Mouse (Mus musculus): ENCODE measurements around the gene Tmprss13. TPM values are rescaled to one million over a fixed set of nuclear protein-coding genes. Genes with fewer than 3 reads are reported as not detected.

Tmprss13 gene
- polyA plus RNA-seq, 1 experiment = 2.8 TPM

GRCm38 (mm10) chr9:45376883-45377282, 58.0 kb downstream of the Tmprss13 start:
- H3K4me1 ChIP-seq (ENCODE audit: control insufficient read depth, insufficient read depth, low read length) = no peaks in the 10 kb centered on the region
- no peak overlapping the region for H3K9ac ChIP-seq (ENCODE audit: low read depth, poor library complexity, severe bottlenecking)
- H3K36me3 ChIP-seq (ENCODE audit: control insufficient read depth, insufficient read depth, low read length, poor library complexity, severe bottlenecking) = no peaks in the 10 kb centered on the region
- H3K4me3 ChIP-seq (ENCODE audit: low read depth, low read length) = no peak overlapping the region
- H3K27ac ChIP-seq (ENCODE audit: insufficient read depth, low read length) = no peak overlapping the region
- TF ChIP-seq EP300 (IDR thresholded peaks at IDR 0.05; ENCODE audit: insufficient read depth, low read depth, low read length) (no peak), CTCF (IDR thresholded peaks at IDR 0.05; ENCODE audit: low read depth, low read length) (no peak), POLR2A (IDR thresholded peaks at IDR 0.05; ENCODE audit: insufficient read depth, low read length) (no peak)
- H3K27me3 ChIP-seq (ENCODE audit: control insufficient read depth, insufficient read depth, low read length, poor library complexity, severe bottlenecking) = no peaks in the 10 kb centered on the region
- no peaks in the 10 kb centered on the region for H3K9me3 ChIP-seq (replicated peaks; ENCODE audit: control insufficient read depth, insufficient read depth, low read length, poor library complexity, severe bottlenecking)

GRCm38 (mm10) chr9:45380411-45381251, 61.7 kb downstream of the Tmprss13 start:
- no peaks in the 10 kb centered on the region for H3K36me3 ChIP-seq (ENCODE audit: control insufficient read depth, insufficient read depth, low read length, poor library complexity, severe bottlenecking)
- no peak overlapping the region for H3K27ac ChIP-seq (ENCODE audit: insufficient read depth, low read length)
- H3K9ac ChIP-seq (ENCODE audit: low read depth, poor library complexity, severe bottlenecking) = no peak overlapping the region
- H3K4me1 ChIP-seq (ENCODE audit: control insufficient read depth, insufficient read depth, low read length) = no peaks in the 10 kb centered on the region
- H3K4me3 ChIP-seq (ENCODE audit: low read depth, low read length) = no peak overlapping the region
- no peaks in the 10 kb centered on the region for H3K27me3 ChIP-seq (ENCODE audit: control insufficient read depth, insufficient read depth, low read length, poor library complexity, severe bottlenecking)
- TF ChIP-seq CTCF (IDR thresholded peaks at IDR 0.05; ENCODE audit: low read depth, low read length) (no peak), EP300 (IDR thresholded peaks at IDR 0.05; ENCODE audit: insufficient read depth, low read depth, low read length) (no peak), POLR2A (IDR thresholded peaks at IDR 0.05; ENCODE audit: insufficient read depth, low read length) (no peak)
- H3K9me3 ChIP-seq (replicated peaks; ENCODE audit: control insufficient read depth, insufficient read depth, low read length, poor library complexity, severe bottlenecking) = no peaks in the 10 kb centered on the region

- Histone ChIP-seq H3K9ac (ENCODE audit: low read depth, poor library complexity, severe bottlenecking) (no peak overlapping the region), H3K36me3 (ENCODE audit: control insufficient read depth, insufficient read depth, low read length, poor library complexity, severe bottlenecking) (no peaks in the 10 kb centered on the region), H3K4me1 (ENCODE audit: control insufficient read depth, insufficient read depth, low read length) (no peaks in the 10 kb centered on the region), H3K27ac (ENCODE audit: insufficient read depth, low read length) (no peak overlapping the region), H3K27me3 (ENCODE audit: control insufficient read depth, insufficient read depth, low read length, poor library complexity, severe bottlenecking) (no peaks in the 10 kb centered on the region), H3K9me3 (replicated peaks; ENCODE audit: control insufficient read depth, insufficient read depth, low read length, poor library complexity, severe bottlenecking) (no peaks in the 10 kb centered on the region), H3K4me3 (ENCODE audit: low read depth, low read length) (no peak overlapping the region)
- TF ChIP-seq CTCF (IDR thresholded peaks at IDR 0.05; ENCODE audit: low read depth, low read length) (no peak), POLR2A (IDR thresholded peaks at IDR 0.05; ENCODE audit: insufficient read depth, low read length) (no peak), EP300 (IDR thresholded peaks at IDR 0.05; ENCODE audit: insufficient read depth, low read depth, low read length) (no peak)
Observed at GRCm38 (mm10) chr9:45382336-45382735, 63.4 kb downstream of the Tmprss13 start.

GRCm38 (mm10) chr9:45382834-45383233, 63.9 kb downstream of the Tmprss13 start:
- TF ChIP-seq POLR2A (IDR thresholded peaks at IDR 0.05; ENCODE audit: insufficient read depth, low read length) (no peak), EP300 (IDR thresholded peaks at IDR 0.05; ENCODE audit: insufficient read depth, low read depth, low read length) (no peak), CTCF (IDR thresholded peaks at IDR 0.05; ENCODE audit: low read depth, low read length) (no peak)
- Histone ChIP-seq H3K27me3 (ENCODE audit: control insufficient read depth, insufficient read depth, low read length, poor library complexity, severe bottlenecking) (no peaks in the 10 kb centered on the region), H3K9ac (ENCODE audit: low read depth, poor library complexity, severe bottlenecking) (no peak overlapping the region), H3K4me3 (ENCODE audit: low read depth, low read length) (no peak overlapping the region), H3K4me1 (ENCODE audit: control insufficient read depth, insufficient read depth, low read length) (no peaks in the 10 kb centered on the region), H3K27ac (ENCODE audit: insufficient read depth, low read length) (no peak overlapping the region), H3K36me3 (ENCODE audit: control insufficient read depth, insufficient read depth, low read length, poor library complexity, severe bottlenecking) (no peaks in the 10 kb centered on the region), H3K9me3 (replicated peaks; ENCODE audit: control insufficient read depth, insufficient read depth, low read length, poor library complexity, severe bottlenecking) (no peaks in the 10 kb centered on the region)

GRCm38 (mm10) chr9:45383883-45384282, 65.0 kb downstream of the Tmprss13 start:
- H3K4me3 ChIP-seq (ENCODE audit: low read depth, low read length) = no peak overlapping the region
- no peaks in the 10 kb centered on the region for H3K9me3 ChIP-seq (replicated peaks; ENCODE audit: control insufficient read depth, insufficient read depth, low read length, poor library complexity, severe bottlenecking)
- no peaks in the 10 kb centered on the region for H3K36me3 ChIP-seq (ENCODE audit: control insufficient read depth, insufficient read depth, low read length, poor library complexity, severe bottlenecking)

GRCm38 (mm10) chr9:45386698-45387097, 67.8 kb downstream of the Tmprss13 start:
- Histone ChIP-seq H3K9me3 (replicated peaks; ENCODE audit: control insufficient read depth, insufficient read depth, low read length, poor library complexity, severe bottlenecking) (no peaks in the 10 kb centered on the region), H3K27me3 (ENCODE audit: control insufficient read depth, insufficient read depth, low read length, poor library complexity, severe bottlenecking) (no peaks in the 10 kb centered on the region), H3K36me3 (ENCODE audit: control insufficient read depth, insufficient read depth, low read length, poor library complexity, severe bottlenecking) (no peaks in the 10 kb centered on the region), H3K4me3 (ENCODE audit: low read depth, low read length) (no peak overlapping the region), H3K4me1 (ENCODE audit: control insufficient read depth, insufficient read depth, low read length) (peaks cover 3% of the 10 kb centered on the region), H3K9ac (ENCODE audit: low read depth, poor library complexity, severe bottlenecking) (no peak overlapping the region), H3K27ac (ENCODE audit: insufficient read depth, low read length) (no peak overlapping the region)
- no peak for TF ChIP-seq CTCF (IDR thresholded peaks at IDR 0.05; ENCODE audit: low read depth, low read length)
- TF ChIP-seq EP300 (IDR thresholded peaks at IDR 0.05; ENCODE audit: insufficient read depth, low read depth, low read length) = no peak
- no peak for TF ChIP-seq POLR2A (IDR thresholded peaks at IDR 0.05; ENCODE audit: insufficient read depth, low read length)

More at GRCm38 (mm10) chr9:45383883-45384282, 65.0 kb downstream of the Tmprss13 start:
- Histone ChIP-seq H3K27me3 (ENCODE audit: control insufficient read depth, insufficient read depth, low read length, poor library complexity, severe bottlenecking) (no peaks in the 10 kb centered on the region), H3K9ac (ENCODE audit: low read depth, poor library complexity, severe bottlenecking) (no peak overlapping the region), H3K4me1 (ENCODE audit: control insufficient read depth, insufficient read depth, low read length) (no peaks in the 10 kb centered on the region), H3K27ac (ENCODE audit: insufficient read depth, low read length) (no peak overlapping the region)
- TF ChIP-seq EP300 (IDR thresholded peaks at IDR 0.05; ENCODE audit: insufficient read depth, low read depth, low read length) (no peak), POLR2A (IDR thresholded peaks at IDR 0.05; ENCODE audit: insufficient read depth, low read length) (no peak), CTCF (IDR thresholded peaks at IDR 0.05; ENCODE audit: low read depth, low read length) (no peak)
